Mouse (Mus musculus) thymus, postnatal 10 days (tissue): Measurements from ENCODE around the gene Cbr4.
A peak's percentile ranks its signal among the peaks of the same experiment; 100 is the strongest.

Source experiments
- DNase-seq, 2 experiments: peaks; one replicate each; pipeline ENCODE4 v3.0.0; 2021; ENCODE audit warnings: low spot score in 2 of 2

Gene Cbr4

GRCm38 (mm10) chr8:61487597-61488156, at the start of gene Cbr4:
Gene Cbr4 (plus strand): TSS chr8:61487734.
- peak; percentile 72 to 84 for DNase-seq

GRCm38 (mm10) chr8:61442988-61443387, 44.5 kb upstream of the Cbr4 start:
- DNase-seq, result no peak

GRCm38 (mm10) chr8:61444358-61444757, 43.2 kb upstream of the Cbr4 start:
- DNase-seq, result no peak

DNA sequence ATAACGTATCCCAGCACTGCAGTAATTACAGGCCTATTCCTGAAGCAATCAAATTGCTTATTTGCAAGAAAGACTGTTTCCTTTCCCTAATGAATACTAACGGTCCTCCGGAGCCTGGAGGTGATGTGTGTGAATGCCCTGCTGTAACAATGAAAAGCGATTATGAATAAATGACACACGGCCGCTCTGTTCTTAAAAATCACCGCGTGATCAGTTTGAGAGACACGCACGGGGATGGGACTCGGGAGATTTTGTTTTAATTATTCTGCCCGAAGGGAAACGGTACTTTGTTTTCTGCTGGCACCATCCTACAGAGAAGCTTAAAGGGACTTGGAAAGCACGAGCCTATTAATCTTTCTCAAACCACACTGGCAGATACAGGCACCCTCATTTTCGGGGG, 41.2 kb upstream of the Cbr4 start:
- DNase-seq, result no peak

- no peak for DNase-seq
Measured at GRCm38 (mm10) chr8:61448100-61448499, 39.4 kb upstream of the Cbr4 start.

DNA sequence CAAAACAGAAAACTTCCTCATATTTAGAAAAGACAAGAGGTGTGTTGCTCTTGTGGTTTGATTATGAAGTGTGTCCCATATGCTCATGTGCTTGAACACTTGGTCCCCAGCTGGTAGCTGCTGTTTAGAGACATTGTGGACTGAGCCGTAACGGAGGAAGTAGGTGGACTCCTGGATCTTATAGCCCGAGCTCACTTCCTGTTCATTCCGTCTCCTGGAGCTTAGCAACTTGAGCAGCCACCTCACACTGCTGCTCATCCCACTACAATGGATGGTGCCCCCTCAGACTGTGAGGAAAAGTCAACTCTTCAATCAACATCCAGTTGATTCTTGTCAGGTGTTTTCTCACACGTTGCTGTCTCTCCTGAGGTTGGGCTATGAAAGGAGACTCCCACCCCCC, 38.7 kb upstream of the Cbr4 start:
- no peak for DNase-seq

DNA sequence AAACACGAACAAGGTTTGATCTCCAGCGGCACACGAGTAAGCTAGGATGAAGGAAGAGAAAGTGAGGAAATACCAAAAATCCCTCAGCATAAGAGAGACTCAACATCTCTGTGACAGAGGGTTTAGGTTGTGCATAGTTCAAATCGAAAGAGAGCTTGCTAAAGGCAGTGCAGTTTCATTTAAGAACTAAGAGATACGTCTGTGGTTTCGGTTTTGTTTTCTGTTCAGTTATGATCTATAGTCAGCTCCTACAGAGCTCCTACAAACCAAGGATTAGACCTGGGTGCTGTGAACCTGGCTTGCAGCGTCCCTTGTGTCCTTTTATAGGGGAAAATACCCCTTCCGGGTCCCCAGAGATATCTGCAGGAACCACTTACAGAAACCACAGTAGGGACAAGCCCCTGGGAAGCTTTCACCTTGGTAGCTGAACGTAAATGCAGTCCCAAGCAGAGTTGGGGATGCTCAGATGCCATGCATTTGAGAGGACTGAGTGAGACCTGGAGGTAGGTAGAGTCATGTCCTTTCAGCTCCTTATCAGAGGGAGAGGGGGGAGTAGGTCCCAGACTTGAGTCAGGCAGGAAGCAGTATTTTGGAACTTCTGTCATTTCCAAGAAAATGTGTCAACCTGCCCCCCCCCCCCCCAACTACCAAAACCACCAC, 36.5 kb upstream of the Cbr4 start:
- no peak for DNase-seq

DNA sequence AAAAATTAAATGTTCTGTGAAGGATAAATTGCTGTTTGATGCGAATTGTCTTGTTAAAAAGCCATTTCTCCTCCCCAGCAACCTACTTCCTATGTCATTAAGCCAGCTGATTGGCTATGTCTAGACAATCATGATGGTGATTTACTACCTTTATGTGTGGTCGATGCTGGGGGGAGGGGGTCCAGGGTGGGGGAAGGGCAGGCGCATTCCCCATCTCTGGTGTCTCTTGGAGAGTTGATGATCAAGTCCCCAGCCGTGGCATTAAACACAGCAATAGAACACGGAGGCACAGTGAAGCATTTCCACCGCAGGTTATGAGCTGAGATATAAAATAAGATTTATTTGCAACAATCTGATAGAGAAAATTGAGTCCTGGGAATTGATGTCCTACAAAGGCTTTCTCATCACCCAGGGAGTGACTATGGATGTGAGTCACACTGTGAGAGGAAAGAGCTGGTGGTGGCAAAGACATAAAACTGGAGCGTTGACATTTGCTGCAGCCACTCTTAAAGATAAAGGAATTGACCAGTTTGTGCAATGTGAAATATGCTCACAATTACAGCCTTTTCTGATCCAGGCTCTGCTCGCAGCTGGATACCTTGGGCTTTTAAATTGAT, 35.7 kb upstream of the Cbr4 start:
- no peak for DNase-seq

DNA sequence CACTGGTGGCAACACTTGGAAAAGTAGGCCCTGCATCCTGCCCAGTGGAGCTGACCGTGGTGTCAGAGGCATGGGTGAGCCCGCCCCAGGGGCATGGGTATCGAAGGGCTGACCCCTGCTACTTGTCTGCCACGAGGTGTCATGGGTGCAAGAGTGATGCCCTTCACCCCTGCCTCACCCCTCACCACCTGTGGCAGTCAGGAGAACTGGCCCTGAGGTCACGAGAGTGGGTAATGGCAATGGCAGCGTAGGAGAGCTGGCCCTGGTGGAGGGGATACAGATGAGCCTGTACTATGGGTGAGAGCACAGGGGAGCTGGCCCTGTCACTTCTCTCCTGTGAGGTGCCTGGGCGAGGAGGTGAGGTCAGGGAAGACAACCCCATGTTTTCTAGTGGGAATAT, 27.8 kb upstream of the Cbr4 start:
- DNase-seq, result no peak

DNA sequence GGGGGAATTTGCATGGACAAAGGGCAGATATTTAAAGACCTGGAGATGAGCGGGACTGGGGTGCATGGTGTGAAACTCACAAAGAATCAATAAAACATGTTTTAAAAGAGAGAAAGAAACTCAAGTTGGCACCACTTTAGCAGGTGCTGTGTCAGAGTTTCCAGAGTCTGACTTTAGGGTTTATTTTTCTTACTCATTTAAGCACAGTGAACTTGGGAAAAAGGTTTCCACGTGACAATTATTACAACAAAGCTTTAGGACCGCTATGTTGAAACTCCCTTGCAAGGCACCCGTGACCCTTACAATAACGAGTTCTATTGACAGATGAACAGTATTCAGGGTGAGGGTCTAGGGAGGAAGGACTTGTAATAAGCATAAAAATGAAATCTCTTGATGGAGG, 25.3 kb upstream of the Cbr4 start:
- DNase-seq, result no peak

DNA sequence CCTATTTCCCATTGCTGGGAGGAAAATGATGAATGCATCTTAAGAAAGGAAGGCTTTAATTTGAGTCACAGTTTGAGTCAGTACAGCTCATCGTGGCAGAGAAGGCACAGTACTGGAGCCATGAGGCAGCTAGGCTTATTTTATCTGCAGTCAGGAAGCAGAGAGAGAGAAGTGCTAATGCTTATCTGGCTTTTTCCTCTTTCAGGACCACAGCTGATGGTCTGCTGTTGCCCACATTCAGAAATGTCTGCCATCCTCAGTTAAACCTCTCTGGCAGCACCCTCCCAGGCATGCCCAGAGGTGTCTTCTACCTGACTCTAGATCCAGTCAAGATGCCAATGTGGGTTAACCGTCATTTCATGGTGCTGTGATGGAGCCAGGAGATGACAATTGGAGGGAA, 23.1 kb upstream of the Cbr4 start:
- no peak for DNase-seq

- DNase-seq, result no peak
Measured at GRCm38 (mm10) chr8:61466696-61467552, 20.6 kb upstream of the Cbr4 start.

- DNase-seq, result no peak
Measured at GRCm38 (mm10) chr8:61467553-61467815, 20.1 kb upstream of the Cbr4 start.

- DNase-seq, result no peak
Measured at GRCm38 (mm10) chr8:61470213-61470612, 17.3 kb upstream of the Cbr4 start.

- no peak for DNase-seq
Measured at GRCm38 (mm10) chr8:61475251-61475673, 12.3 kb upstream of the Cbr4 start.

GRCm38 (mm10) chr8:61476160-61476559, 11.4 kb upstream of the Cbr4 start:
- no peak for DNase-seq

- DNase-seq, result no peak
Measured at GRCm38 (mm10) chr8:61478150-61478549, 9.4 kb upstream of the Cbr4 start.

DNA sequence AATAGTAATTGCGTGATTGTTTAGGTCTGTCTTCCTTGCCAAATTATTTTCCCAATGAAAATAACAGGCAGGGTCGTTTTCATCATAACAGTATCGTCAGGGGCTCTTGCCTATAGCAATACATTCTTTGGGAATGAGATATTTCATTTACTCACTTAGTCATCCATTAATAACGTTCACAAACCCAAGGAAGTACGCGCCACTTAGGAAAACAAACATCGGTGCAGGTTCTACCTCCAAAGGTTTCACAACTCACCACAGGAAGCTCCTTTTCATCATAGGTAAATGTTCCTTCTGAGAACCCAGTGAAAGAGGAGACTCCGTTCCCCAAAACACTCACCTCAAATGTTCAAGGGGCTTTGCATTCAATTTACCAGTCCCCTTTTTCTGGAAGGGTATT, 8.7 kb upstream of the Cbr4 start:
- no peak for DNase-seq

GRCm38 (mm10) chr8:61479506-61480214, 7.9 kb upstream of the Cbr4 start:
- peak; percentile 11 to 61 for DNase-seq

GRCm38 (mm10) chr8:61480260-61480967, 7.1 kb upstream of the Cbr4 start:
- no peak for DNase-seq

GRCm38 (mm10) chr8:61486923-61487529, 508 bp upstream of the Cbr4 start:
- no peak for DNase-seq
